Mouse (Mus musculus): ENCODE measurements around the gene Gpd2.

DNA sequence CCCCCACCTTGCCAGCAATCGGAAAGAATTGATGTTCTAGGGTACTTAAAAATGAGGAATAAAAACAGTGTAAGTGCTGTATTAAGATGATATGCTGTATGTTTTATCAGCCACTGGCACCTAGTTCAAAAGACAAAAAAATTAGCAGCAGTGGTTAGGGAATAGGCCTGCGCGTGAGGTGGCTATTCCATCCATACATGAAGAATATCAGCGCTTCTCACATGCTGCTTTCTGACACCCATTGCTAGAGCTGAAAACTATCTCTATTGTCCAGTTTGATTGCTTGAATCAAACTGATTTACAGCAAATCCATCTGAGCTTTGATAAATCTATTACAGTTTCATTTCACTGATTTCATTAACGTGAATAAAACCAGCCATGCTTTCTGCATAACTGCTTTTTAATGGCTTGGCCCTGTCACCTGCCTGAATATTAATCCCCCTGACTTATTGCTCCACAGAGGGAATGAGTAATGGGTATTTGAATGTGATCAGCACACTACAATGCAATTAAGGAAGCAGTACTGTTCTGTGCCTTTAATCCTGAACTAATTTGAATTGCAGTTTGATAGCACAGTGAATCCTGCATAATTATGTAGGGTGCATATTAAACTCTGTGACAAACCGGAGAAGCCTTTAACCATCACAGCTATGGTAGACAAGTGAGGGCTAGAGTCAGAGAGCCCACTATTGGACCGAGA is 137.9 kb downstream of the Gpd2 start:
- TF ChIP-seq CTCF (IDR thresholded peaks at IDR 0.05; ENCODE audit: control insufficient read depth, insufficient read depth, insufficient replicate concordance, low read depth, low read length) (no peak), POLR2A (IDR thresholded peaks at IDR 0.05; ENCODE audit: control insufficient read depth, low read depth, low read length) (no peak)
